Mouse (Mus musculus) midbrain, embryonic 14.5 days (tissue): Measurements from ENCODE around the gene Kctd13. TPM values are rescaled to one million over a fixed set of nuclear protein-coding genes. Genes with fewer than 3 reads are reported as not detected.

Experiments
- ATAC-seq: fragments of 200-750 bp; cut with Nextera tagmentation; 2 replicates; pipeline ENCODE4 v1.8.0; 2017; ENCODE audit warnings: moderate number of reproducible peaks, moderate library complexity; ENCODE audit not compliant: low FRiP score, low TSS enrichment
- DNase-seq: peaks from one replicate; pipeline ENCODE4 v3.0.0-alpha.2; 2015
- H3K27ac ChIP-seq: fragments of 300-500 bp; sonication (generic); replicated peaks from 2 replicates; pipeline ENCODE4 v1.5.1; 2014; ENCODE audit warnings: mild to moderate bottlenecking, low read depth, low read length, moderate library complexity
- H3K27me3 ChIP-seq: fragments of 300-500 bp; sonication (generic); 2 replicates; pipeline ENCODE4 v1.6.1; 2014; ENCODE audit warnings: low read length, control low read depth, mixed read lengths; ENCODE audit not compliant: control insufficient read depth, insufficient read depth
- H3K36me3 ChIP-seq: fragments of 300-500 bp; sonication (generic); 2 replicates; pipeline ENCODE4 v1.6.1; 2014; ENCODE audit warnings: low read length, control low read depth; ENCODE audit not compliant: control insufficient read depth, insufficient read depth
- H3K4me1 ChIP-seq: fragments of 300-500 bp; sonication (generic); 2 replicates; pipeline ENCODE4 v1.6.1; 2014; ENCODE audit warnings: mild to moderate bottlenecking, antibody characterized with exemption, low read length, control low read depth; ENCODE audit not compliant: control insufficient read depth, insufficient read depth
- H3K4me2 ChIP-seq: fragments of 300-500 bp; sonication (generic); 2 replicates; pipeline ENCODE4 v1.6.1; 2014; ENCODE audit warnings: mild to moderate bottlenecking, low read length, moderate library complexity
- H3K4me3 ChIP-seq: fragments of 300-500 bp; sonication (generic); replicated peaks from 2 replicates; pipeline ENCODE4 v1.5.1; 2014; ENCODE audit warnings: low read depth, low read length
- H3K9ac ChIP-seq: fragments of 300-500 bp; sonication (generic); replicated peaks from 2 replicates; pipeline ENCODE4 v1.6.1; 2014; ENCODE audit warnings: mild to moderate bottlenecking, low read length, moderate library complexity
- H3K9me3 ChIP-seq: fragments of 300-500 bp; sonication (generic); 2 replicates; pipeline ENCODE4 v1.6.1; 2016; ENCODE audit warnings: low read length, control low read depth, mixed read lengths; ENCODE audit not compliant: control insufficient read depth
- whole genome bisulfite sequencing: fragments of 180-500 bp; shearing (Covaris S2); extraction: QIAGEN DNeasy Blood & Tissue Kit; methylation state at CpG from one replicate; pipeline ENCODE4 v1.1.7; 2014; 5-methylcytosine and 5-hydroxymethylcytosine counted together
- polyA plus RNA-seq: library from polyadenylated mRNA; unstranded; fragments of >200 nt; fragmentation: Nextera tagmentation; extraction: Ambion mirVana; gene quantifications from 2 replicates; pipeline ENCODE4 v1.2.1, GENCODE M21; 2014

The Kctd13 gene
- polyA plus RNA-seq, 1 experiment from 2014 or later: 98.6 TPM

GRCm38 (mm10) chr7:126963548-126964286 is 35.0 kb downstream of the Kctd13 start:
- Histone ChIP-seq H3K27ac (no peak overlapping the region), H3K9me3 (no peaks in the 10 kb centered on the region), H3K4me3 (no peak overlapping the region), H3K4me2 (no peak overlapping the region), H3K9ac (no peak overlapping the region), H3K36me3 (peaks cover 91% of the 10 kb centered on the region), H3K27me3 (no peaks in the 10 kb centered on the region), H3K4me1 (no peaks in the 10 kb centered on the region)
- WGBS: 30% methylated on average over 19 of the region's 19 CpGs
- DNase-seq (peak; percentile 61), ATAC-seq (no peak)

- Histone ChIP-seq H3K4me3 (no peak overlapping the region), H3K9me3 (no peaks in the 10 kb centered on the region), H3K36me3 (peaks cover 91% of the 10 kb centered on the region), H3K4me2 (no peak overlapping the region), H3K9ac (no peak overlapping the region), H3K27me3 (no peaks in the 10 kb centered on the region), H3K4me1 (no peaks in the 10 kb centered on the region), H3K27ac (no peak overlapping the region)
- WGBS: 70% methylated on average over 3 of the region's 3 CpGs
- no peak for ATAC-seq
- no peak for DNase-seq
These were observed 36.9 kb downstream of the Kctd13 start for GRCm38 (mm10) chr7:126965568-126965967.

DNA sequence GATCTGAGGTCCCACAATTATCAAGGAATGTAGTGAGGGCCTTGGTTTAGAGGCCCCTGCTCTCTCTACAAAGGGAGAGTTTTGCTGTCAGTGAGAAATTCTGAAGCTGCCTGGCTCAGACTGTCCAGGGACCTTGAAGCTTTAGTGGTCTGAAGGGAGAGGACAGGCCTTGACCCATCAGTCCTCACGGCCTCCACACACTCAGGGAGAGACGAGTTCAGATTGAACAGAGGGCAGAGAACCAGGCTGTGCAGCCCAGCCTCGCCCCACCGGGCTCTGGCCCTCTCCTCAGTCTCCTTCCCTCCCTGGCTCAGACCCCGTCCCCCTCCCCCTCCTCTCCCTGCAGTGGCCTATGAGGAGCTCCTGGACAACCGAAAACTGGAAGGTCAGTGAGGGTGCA is 38.7 kb downstream of the Kctd13 start:
- Histone ChIP-seq H3K9me3 (no peaks in the 10 kb centered on the region), H3K4me1 (no peaks in the 10 kb centered on the region), H3K27ac (no peak overlapping the region), H3K36me3 (peaks cover 88% of the 10 kb centered on the region), H3K4me2 (no peak overlapping the region), H3K4me3 (no peak overlapping the region), H3K9ac (no peak overlapping the region), H3K27me3 (no peaks in the 10 kb centered on the region)
- no peak for DNase-seq
- WGBS: 63% methylated on average over 6 of the region's 6 CpGs
- ATAC-seq: no peak

DNA sequence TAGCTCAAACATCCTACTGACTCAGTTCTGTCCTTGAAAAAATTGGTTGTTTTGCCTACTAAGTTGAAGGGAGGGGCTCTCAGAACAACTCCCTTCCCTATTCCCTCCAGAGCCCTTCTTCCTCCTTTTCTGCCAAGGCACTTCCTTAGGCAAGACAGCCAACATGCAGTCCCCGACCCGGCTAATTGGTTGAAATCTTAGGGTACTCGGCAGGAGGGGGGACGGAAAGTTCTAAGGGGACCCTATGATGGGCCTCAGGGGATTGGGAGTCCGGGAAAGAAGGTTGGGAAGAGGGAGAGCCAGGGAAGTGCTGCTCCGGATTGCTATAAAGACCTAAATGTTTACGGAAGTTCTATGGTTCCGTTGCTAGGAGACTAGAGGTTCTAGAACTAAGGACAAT is 46.8 kb downstream of the Kctd13 start:
- Histone ChIP-seq H3K36me3 (peaks cover 48% of the 10 kb centered on the region), H3K27me3 (no peaks in the 10 kb centered on the region), H3K4me1 (peaks cover 11% of the 10 kb centered on the region), H3K4me2 (peak overlapping the region; percentile 92), H3K9ac (no peak overlapping the region), H3K4me3 (peak overlapping the region; percentile 90; the same call in 1 of the 2 replicates), H3K9me3 (no peaks in the 10 kb centered on the region), H3K27ac (peak overlapping the region; percentile 95; the same call in 1 of the 2 replicates)
- peak; percentile 5; the same call in 1 of the 2 replicates for ATAC-seq
- DNase-seq: no peak
- WGBS: 11% methylated on average over 8 of the region's 8 CpGs

- Histone ChIP-seq H3K4me1 (peaks cover 11% of the 10 kb centered on the region), H3K36me3 (peaks cover 48% of the 10 kb centered on the region), H3K9ac (peak within 1 kb of the TSS; percentile 96), H3K4me2 (peak within 1 kb of the TSS; percentile 92), H3K9me3 (no peaks in the 10 kb centered on the region), H3K27ac (peak within 1 kb of the TSS; percentile 95), H3K4me3 (peak within 1 kb of the TSS; percentile 90), H3K27me3 (no peaks in the 10 kb centered on the region)
- ATAC-seq: no peak
- WGBS: 0% methylated on average over 1 of the region's 1 CpGs
- DNase-seq: no peak
These were observed 47.0 kb downstream of the Kctd13 start, which contains the start of gene Cdipt for GRCm38 (mm10) chr7:126975893-126975949. Gene Cdipt (plus strand): TSS chr7:126975914.

DNA sequence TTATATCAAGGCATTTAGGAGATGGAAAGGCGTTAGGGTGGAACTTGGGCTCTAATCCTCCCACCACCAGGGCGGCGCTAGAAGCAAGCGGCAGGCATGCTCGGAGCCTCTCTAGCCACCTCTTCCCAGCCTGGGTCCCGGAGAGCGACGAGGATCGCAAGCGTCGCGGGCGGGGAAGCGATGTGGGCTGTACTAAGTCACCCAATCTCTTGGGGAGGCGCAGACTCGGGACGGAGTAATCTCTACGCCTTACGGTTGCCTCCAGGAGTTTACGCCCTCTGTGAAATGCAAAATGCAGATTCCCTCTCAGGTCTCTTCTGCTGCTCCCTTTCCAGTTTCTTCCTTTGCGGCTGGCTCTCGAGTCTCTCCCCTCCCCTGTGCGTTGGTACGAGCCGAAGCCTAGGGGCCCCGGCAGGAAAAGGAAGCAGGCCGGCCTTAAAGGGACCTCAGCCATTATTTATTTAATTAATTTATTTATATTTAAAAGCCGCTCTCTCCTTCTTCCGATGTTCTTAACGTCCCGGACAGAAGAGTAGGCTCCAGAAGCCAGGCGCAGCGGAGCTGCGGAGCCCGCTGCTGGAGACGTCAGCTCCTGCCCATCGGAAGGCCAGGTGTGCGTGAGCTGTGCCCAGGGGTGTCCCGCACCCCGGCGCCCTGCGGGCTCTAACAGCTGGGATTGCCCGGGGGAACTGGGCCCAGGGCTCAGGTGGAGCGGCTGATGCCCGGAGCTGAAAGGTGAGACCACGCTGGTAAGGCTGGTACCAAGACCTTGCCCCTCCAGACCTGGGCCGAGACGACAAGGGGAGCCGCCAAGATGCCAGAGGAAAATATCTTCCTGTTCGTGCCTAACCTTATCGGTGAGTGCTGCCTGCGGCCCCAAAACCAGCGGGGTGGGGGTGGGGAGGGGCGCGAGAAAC is 47.5 kb downstream of the Kctd13 start, which contains the start of gene Cdiptos:
Cdiptos (minus strand) TSS at position 149 of the 917 bp plus-strand sequence.
- WGBS: under 1% methylated on average over 55 of the region's 55 CpGs
- H3K9ac ChIP-seq: peak within 1 kb of the TSS; percentile 96
- peak within 1 kb of the TSS; percentile 92 for H3K4me2 ChIP-seq
- H3K36me3 ChIP-seq: peaks cover 45% of the 10 kb centered on the region
- peak within 1 kb of the TSS; percentile 90 for H3K4me3 ChIP-seq
- ATAC-seq (peak; percentile 92), DNase-seq (peak; percentile 99)
- no peaks in the 10 kb centered on the region for H3K9me3 ChIP-seq
- H3K27ac ChIP-seq: peak within 1 kb of the TSS; percentile 95
- no peaks in the 10 kb centered on the region for H3K27me3 ChIP-seq
- H3K4me1 ChIP-seq: peaks cover 11% of the 10 kb centered on the region

- peaks cover 45% of the 10 kb centered on the region for H3K36me3 ChIP-seq
- DNase-seq (no peak), ATAC-seq (no peak)
- H3K4me3 ChIP-seq: peak overlapping the region; percentile 90
- peak overlapping the region; percentile 96 for H3K9ac ChIP-seq
- H3K4me1 ChIP-seq: peaks cover 11% of the 10 kb centered on the region
- H3K27ac ChIP-seq: peak overlapping the region; percentile 95; the same call in 1 of the 2 replicates
- H3K4me2 ChIP-seq: peak overlapping the region; percentile 92
- no peaks in the 10 kb centered on the region for H3K27me3 ChIP-seq
- WGBS: 30% methylated on average over 14 of the region's 14 CpGs
- H3K9me3 ChIP-seq: no peaks in the 10 kb centered on the region
These were observed 48.3 kb downstream of the Kctd13 start for GRCm38 (mm10) chr7:126976878-126977459.

DNA sequence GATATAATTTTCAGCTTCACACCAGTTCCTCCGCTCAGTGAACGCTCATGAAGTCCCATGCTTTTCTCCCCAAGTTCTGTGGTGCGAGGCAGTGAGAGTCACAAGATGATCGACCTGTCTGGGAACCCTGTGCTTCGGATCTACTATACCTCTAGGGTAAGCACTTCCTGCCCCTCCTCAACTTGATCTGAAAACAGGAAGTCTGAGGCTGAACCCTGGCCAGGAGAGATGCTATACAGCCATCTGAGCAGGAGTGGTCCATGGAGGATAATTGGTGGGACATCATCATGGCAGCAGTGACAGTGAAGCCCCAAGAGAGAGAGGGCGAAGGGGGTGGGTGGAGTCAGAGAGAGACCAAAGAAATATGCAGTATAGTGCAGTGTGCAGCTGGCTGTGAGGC is 50.2 kb downstream of the Kctd13 start:
- H3K4me2 ChIP-seq: no peak overlapping the region
- 96% methylated on average over 6 of the region's 6 CpGs for WGBS
- DNase-seq (no peak), ATAC-seq (no peak)
- H3K4me3 ChIP-seq: no peak overlapping the region
- no peak overlapping the region for H3K27ac ChIP-seq
- no peak overlapping the region for H3K9ac ChIP-seq
- H3K9me3 ChIP-seq: no peaks in the 10 kb centered on the region
- H3K36me3 ChIP-seq: peaks cover 34% of the 10 kb centered on the region
- peaks cover 11% of the 10 kb centered on the region for H3K4me1 ChIP-seq
- H3K27me3 ChIP-seq: no peaks in the 10 kb centered on the region
